Mouse (Mus musculus) testis, adult 10 weeks (tissue): Measurements from ENCODE around the gene Rnf181. TPM values are rescaled to one million over a fixed set of nuclear protein-coding genes. Genes with fewer than 3 reads are reported as not detected.

Experiments
- polyA plus RNA-seq: library from polyadenylated mRNA; stranded (reverse); fragments of 350-450 nt; fragmentation: Illumina TruSeq; extraction: RNeasy Lipid Tissue Mini Kit (QIAGEN cat#74804); gene quantifications from one replicate; pipeline ENCODE4 v1.2.3, GENCODE M21; 2014; ENCODE audit warnings: low read depth, low replicate concordance

Gene Rnf181
- polyA plus RNA-seq: 223 TPM

DNA sequence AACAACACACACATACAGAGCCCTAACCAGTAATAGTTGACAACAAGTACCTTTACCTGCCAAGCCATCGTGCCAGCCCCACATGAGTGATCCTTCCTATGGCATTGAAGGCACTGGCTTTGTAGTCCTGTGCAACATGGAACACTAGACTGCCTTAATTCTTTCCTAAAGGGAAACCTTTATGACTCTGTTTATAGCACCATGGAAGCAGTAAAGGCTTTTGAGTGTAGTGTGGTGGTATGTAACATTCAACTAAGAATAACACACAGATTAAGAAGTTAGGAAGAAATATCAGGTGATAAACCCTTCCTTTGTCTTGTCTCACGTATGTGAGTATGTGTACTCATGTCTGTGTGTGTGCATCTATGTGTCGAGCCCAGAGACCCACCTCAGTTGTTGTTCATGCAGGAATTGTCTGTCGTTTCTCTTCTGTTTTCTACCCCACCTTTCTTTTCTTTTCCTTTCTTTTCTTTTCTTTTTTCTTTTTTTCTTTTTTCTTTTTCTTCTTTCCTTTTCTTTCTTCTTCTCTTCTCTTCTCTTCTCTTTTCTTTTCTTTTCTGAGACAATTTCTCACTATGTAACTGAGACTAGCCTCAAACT is at the start of gene Rnf181:
TSS of gene Rnf181 (minus strand) at position 113 of the 600 bp plus-strand sequence.

DNA sequence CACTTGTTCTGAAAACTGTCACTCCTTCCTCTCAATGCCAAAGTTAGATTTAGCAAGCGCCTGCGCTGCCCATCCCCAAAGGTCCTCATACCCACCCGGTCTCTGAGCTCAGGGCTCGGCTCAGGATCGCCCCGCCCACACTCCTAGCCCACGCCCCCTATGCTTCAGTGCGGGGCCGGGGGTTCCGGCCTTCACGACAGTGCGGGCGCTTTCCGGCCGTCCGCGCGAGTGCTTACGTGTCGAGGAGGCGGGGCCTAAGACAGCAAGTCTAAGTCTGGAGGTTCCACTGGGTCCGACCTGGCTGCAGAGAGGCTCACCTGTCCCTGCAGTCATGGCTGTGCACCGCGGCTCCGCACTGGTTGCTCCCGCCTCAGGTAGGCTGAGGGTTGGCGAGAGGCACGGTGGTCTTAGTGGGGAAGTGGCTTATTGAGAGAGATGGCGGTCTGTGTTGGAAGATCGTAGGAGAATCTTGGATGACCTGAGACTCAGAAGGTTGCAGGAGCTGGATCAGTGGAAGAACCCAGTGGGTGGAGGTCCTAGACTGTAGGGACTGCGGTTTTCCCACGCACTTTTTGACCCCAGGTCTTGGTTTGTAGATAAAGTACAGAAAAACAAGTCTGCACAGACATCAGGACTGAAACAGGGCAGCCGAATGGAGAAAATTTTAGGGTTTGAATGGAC is 47.5 kb upstream of the Rnf181 start, which contains the start of gene Ggcx:
TSS of gene Ggcx (plus strand) at position 233 of the 681 bp plus-strand sequence.

DNA sequence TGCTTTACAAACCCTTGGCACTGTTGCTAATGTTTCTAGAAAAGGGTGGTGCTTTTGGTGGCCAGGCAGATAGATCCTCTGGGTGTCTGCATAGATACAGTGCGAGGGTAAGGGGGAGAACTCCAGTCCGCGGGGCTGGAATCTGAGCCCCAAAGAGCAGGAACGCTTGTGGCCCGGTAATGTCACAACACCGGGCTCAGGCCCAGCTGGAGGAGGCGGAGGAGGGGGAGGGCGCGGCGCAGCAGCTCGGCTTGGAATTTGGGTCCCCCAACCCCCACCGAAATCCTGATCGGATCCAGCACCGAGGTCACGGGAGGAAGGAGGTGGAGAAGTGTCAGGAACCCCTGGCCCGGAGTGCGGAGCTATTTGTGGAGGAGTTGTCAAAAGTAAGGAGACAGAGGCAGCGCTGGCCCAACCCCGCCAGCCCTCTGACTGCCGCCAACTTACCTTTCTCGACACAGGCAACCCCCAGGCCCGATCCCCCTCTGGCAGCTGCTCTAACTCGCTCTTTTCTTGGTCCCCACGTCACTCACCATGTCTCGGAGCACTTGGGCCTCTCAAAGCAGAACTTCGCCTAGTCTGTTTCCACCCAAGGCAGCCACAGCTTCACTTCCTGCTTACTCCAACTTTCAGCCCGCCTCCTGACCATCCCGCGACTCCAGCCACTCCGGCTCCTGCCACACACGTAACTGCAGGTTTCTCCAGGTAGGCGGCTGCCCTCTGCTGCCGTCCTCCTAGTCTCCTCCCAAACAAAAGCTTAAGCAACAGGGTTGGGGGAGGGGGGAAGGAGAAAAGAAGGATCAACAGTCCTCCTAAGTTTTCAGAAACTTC is 23.4 kb upstream of the Rnf181 start, which contains the start of gene Vamp8:
TSS of gene Vamp8 (minus strand) at position 763 of the 831 bp plus-strand sequence.

DNA sequence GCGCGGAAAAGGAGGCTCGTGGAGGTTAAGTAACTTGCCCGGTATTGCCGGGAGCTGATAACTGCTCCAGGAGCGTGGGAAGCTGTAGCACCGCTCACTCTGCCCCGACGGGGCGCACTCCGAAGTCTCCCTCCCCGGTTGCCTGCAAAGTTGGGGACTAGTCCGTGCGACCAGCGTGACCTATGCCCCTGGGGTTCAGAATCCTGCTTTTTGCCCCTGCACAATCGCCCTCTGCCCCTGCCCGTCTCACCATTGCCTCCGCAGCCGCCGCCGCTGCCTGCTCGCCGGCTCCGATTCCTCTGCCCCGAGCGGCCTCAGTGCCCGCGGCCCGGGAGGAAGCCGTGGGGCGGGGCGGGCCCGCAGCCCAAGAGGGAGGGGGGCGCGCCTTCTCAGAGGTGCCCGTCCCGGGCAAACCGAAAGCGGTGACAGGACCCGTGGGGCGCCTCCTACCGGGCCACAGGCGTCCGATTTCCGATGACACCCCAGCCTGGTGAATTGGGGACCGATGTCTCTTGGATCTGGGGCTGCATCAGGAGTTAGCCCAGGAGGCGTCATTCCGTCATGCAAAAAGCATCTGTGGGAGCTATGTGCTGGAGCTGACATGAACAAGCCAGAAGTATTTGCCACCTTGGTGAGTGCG is 13.5 kb upstream of the Rnf181 start, which contains the start of gene Vamp5:
TSS of gene Vamp5 (minus strand) at position 338 of the 640 bp plus-strand sequence.

DNA sequence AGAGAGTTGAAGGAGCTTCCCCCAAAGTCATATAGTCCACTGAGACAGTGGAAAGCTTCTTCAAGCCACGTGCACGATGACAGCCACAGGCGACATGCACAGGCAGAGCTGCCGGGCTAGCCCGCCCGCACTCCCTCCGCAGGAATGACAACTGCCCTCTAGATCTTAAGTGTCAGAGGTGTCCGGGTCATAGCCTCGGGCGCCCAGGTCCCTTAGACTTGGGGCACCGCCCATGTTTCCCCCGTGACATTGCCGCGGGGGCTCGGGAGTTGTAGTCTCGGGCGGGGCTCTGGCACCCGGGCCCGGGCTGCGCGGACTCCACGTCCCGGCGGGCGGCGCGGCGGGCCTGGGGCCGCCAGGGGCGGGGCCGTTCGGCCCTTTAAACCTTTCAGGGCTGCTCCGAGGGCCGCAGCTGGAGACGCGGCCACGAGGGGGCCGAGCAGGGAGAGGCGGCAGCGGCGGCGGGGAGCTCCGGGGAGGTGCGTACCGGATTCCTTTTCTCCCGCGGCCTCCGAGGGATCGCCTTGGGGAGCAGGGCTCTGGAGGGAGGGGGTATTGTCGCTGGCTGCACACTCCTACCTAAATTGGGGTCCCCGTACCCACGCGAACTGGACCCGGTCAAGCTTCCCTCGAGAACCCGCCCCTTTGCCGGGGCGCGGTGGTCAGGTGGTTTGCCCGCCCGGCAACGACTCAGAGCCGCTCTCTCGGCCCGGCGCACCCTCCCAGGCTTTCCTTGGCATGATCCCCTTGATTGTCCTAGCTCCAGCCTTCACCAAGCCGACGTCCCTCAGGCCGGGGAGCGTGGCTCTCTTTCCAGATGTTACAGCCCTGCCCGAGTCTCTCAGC is 11.5 kb downstream of the Rnf181 start, which contains the start of gene Tmem150a:
TSS of gene Tmem150a (plus strand) at position 382 of the 846 bp plus-strand sequence.

DNA sequence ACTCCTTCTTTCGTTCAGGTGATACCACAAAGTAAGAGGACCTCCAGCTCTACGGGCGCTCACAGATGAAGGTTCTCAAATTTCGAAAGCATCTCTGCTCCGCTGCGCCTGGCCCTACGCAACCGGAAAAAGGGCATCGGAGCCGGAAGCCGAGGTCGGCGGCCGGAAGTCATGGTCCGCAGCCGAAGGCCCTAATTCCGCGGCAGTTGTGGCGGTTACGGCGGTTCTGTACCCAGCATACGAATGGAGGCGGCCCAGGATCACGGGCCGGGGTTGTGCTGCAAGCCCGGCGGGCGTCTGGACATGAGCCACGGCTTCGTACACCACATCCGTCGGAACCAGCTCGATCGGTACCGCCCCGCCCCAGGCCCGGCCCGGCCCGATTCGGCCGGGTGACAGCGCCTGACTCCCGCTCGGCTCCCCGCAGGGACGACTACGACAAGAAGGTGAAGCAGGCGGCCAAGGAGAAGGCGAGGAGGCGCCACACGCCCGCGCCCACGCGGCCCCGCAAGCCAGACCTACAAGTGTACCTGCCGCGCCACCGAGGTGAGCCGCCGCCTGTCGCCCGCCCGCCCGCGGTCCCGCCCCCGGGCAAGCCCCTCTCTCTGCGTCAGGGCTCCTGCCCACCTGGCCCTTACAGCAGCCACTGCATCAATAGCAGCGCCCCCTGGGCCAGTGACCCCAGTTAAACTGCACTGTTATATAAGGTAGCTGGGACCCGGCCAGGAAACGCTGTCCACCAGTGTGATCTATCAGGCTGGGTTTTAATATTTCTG is 19.4 kb downstream of the Rnf181 start, which contains the start of gene 0610030E20Rik:
TSS of gene 0610030E20Rik (plus strand) at position 152 of the 776 bp plus-strand sequence.

DNA sequence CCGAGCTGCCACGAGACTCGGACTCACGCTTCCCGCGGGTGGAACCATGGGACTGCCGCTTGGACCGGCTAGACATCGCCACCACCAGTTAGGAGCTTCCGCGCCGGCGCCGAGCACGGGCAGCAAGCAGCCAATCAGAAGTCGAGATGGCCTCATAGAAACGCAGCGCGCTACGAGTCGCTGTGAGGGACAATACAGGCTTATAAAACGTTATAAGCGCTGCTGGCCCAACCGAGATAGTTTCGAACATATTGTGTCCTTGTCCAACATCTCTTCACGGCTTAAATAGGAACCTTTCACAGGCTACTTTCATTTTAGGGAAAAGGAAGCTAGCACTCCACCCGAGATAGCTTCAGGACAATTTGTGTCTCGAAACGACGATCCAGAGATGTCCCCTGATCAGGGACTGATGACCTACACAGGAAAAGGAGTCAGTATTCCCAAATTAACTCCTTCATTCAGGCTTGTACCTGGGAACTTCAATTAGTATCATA is 21.6 kb downstream of the Rnf181 start, which contains the start of gene Usp39:
TSS of gene Usp39 (minus strand) at position 111 of the 494 bp plus-strand sequence.

Other genes with a start within 250 kb of the Rnf181 start
- 10.5 TPM for gene Atoh8, start 131.4 kb downstream of the Rnf181 start, polyA plus RNA-seq
- gene Sftpb, start 62.3 kb downstream of the Rnf181 start, polyA plus RNA-seq: not detected
- gene Usp39, start 21.8 kb downstream of the Rnf181 start, polyA plus RNA-seq: 55.5 TPM
- gene 0610030E20Rik, start 19.6 kb downstream of the Rnf181 start, polyA plus RNA-seq: 28.5 TPM
- gene Tmem150a, start 11.5 kb downstream of the Rnf181 start, polyA plus RNA-seq: not detected
- gene Vamp5, start 13.5 kb upstream of the Rnf181 start, polyA plus RNA-seq: 3.2 TPM
- 8.0 TPM for gene Vamp8, start 23.7 kb upstream of the Rnf181 start, polyA plus RNA-seq
- gene Ggcx, start 47.4 kb upstream of the Rnf181 start, polyA plus RNA-seq: 2.5 TPM
- gene Mat2a, start 72.6 kb upstream of the Rnf181 start, polyA plus RNA-seq: 221 TPM
- gene Sh2d6, start 154.8 kb upstream of the Rnf181 start, polyA plus RNA-seq: 2.9 TPM
- not detected for gene Capg, start 177.4 kb upstream of the Rnf181 start, polyA plus RNA-seq
- 16.7 TPM for gene Elmod3, start 231.5 kb upstream of the Rnf181 start, polyA plus RNA-seq
- 3.8 TPM for gene Retsat, start 231.5 kb upstream of the Rnf181 start, polyA plus RNA-seq